Mouse (Mus musculus) cerebellum, adult 2 months (tissue): ENCODE measurements around the gene Tom1.

Experiments used
- CTCF ChIP-seq: fragments of 200-500 bp; IDR thresholded peaks from 2 replicates; pipeline ENCODE4 v1.5.1; 2011; ENCODE audit warnings: low read depth, mild to moderate bottlenecking, control low read depth, low read length, moderate library complexity, borderline replicate concordance; ENCODE audit not compliant: insufficient read depth
- POLR2A ChIP-seq: fragments of 200-500 bp; IDR thresholded peaks from 2 replicates; pipeline ENCODE4 v1.6.1; 2011; ENCODE audit warnings: low read length, control low read depth, borderline replicate concordance; ENCODE audit not compliant: insufficient read depth

GRCm38 (mm10) chr8:75034285-75034684 lies 780 bp downstream of the Tom1 start:
- no peak for TF ChIP-seq POLR2A
- TF ChIP-seq CTCF: no peak
